Mouse (Mus musculus) hindbrain, embryonic 11.5 days (tissue): Measurements from ENCODE around the gene Dnajb12. TPM values are rescaled to one million over a fixed set of nuclear protein-coding genes. Genes with fewer than 3 reads are reported as not detected.

Source experiments
- ATAC-seq: fragments of 200-750 bp; cut with Nextera tagmentation; 2 replicates; pipeline ENCODE4 v1.8.0; 2017; ENCODE audit warnings: mild to moderate bottlenecking, moderate TSS enrichment, moderate library complexity; ENCODE audit not compliant: low FRiP score
- DNase-seq: peaks from one replicate; pipeline ENCODE4 v3.0.0-alpha.2; 2015; ENCODE audit warnings: low spot score
- H3K27ac ChIP-seq: fragments of 300-500 bp; sonication (generic); 2 replicates; pipeline ENCODE4 v1.5.1; 2014; ENCODE audit warnings: mild to moderate bottlenecking, low read depth, low read length
- H3K27me3 ChIP-seq: fragments of 300-500 bp; sonication (generic); 2 replicates; pipeline ENCODE4 v1.6.1; 2014; ENCODE audit warnings: mild to moderate bottlenecking, low read length, moderate library complexity, mixed read lengths; ENCODE audit not compliant: control insufficient read depth, insufficient read depth
- H3K36me3 ChIP-seq: fragments of 300-500 bp; sonication (generic); 2 replicates; pipeline ENCODE4 v1.6.1; 2014; ENCODE audit warnings: mild to moderate bottlenecking, low read length, moderate library complexity, mixed read lengths; ENCODE audit not compliant: control insufficient read depth, insufficient read depth
- H3K4me1 ChIP-seq: fragments of 300-500 bp; sonication (generic); replicated peaks from 2 replicates; pipeline ENCODE4 v1.6.1; 2014; ENCODE audit warnings: low read length, mixed read lengths; ENCODE audit not compliant: control insufficient read depth, insufficient read depth
- H3K4me2 ChIP-seq: fragments of 300-500 bp; sonication (generic); replicated peaks from 2 replicates; pipeline ENCODE4 v1.6.1; 2014; ENCODE audit warnings: mild to moderate bottlenecking, low read depth, low read length
- H3K4me3 ChIP-seq: fragments of 300-500 bp; sonication (generic); 2 replicates; pipeline ENCODE4 v1.5.1; 2014; ENCODE audit warnings: low read depth, low read length
- H3K9ac ChIP-seq: fragments of 300-500 bp; sonication (generic); 2 replicates; pipeline ENCODE4 v1.6.1; 2014; ENCODE audit warnings: low read depth, low read length
- H3K9me3 ChIP-seq: fragments of 300-500 bp; sonication (generic); 2 replicates; pipeline ENCODE4 v1.6.1; 2016; ENCODE audit warnings: low read length; ENCODE audit not compliant: control insufficient read depth
- WGBS: fragments of 180-500 bp; shearing (Covaris S2); extraction: QIAGEN DNeasy Blood & Tissue Kit; methylation state at CpG from one replicate; pipeline ENCODE4 v1.1.7; 2014; 5-methylcytosine and 5-hydroxymethylcytosine counted together
- polyA plus RNA-seq: library from polyadenylated mRNA; unstranded; fragments of >200 nt; fragmentation: Nextera tagmentation; extraction: Ambion mirVana; gene quantifications from 2 replicates; pipeline ENCODE4 v1.2.1, GENCODE M21; 2014

Dnajb12 gene
- 22.0 and 22.6 TPM in 2 replicates for polyA plus RNA-seq

DNA sequence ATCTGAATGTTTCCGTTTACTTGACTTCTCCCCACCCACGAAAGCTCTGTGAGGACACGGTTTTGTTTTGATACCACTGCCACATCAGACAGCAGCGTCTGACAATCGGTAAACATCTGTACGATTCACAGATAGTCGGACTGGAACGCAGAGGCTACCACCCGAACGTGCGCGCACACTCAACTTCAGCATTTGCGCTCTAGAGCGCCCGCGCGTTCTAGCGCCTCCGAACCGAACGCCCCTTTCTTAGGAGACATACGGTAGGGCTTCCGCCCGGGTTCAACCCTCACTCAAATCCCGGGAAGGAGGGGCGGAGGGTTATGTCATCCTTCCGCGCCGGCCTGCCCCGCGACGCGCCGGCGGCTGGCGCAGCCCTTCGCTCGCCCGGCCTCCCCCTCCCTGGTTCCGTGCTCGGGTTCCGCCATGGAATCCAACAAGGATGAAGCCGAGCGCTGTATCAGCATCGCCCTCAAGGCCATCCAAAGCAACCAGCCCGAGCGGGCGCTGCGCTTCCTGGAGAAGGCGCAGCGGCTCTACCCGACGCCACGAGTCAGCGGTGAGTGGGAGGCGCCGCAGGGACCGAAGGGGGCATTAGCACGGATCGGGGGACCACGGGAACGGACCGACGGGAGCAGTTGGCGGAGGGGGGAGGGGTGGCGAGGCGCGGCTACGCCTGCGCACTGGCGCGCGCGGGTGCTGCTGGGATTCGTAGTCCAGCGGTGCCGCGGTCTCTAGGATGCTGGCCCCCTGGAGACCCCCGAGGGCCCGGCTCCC lies at the start of gene Dnajb12:
TSS of gene Dnajb12 (plus strand) at position 302 of the 774 bp plus-strand sequence.
- peaks cover 6% of the 10 kb centered on the region for H3K4me1 ChIP-seq
- H3K4me3 ChIP-seq, result peak within 1 kb of the TSS; percentile 67
- no peaks in the 10 kb centered on the region for H3K9me3 ChIP-seq
- peak; percentile 96 for DNase-seq
- under 1% methylated on average over 72 of the region's 80 CpGs for WGBS
- peak; percentile 94 for ATAC-seq
- H3K27me3 ChIP-seq, result no peaks in the 10 kb centered on the region
- no peaks in the 10 kb centered on the region for H3K36me3 ChIP-seq
- H3K27ac ChIP-seq, result peak within 1 kb of the TSS; percentile 98
- H3K4me2 ChIP-seq, result peak within 1 kb of the TSS; percentile 70
- peak within 1 kb of the TSS; percentile 89 for H3K9ac ChIP-seq

DNA sequence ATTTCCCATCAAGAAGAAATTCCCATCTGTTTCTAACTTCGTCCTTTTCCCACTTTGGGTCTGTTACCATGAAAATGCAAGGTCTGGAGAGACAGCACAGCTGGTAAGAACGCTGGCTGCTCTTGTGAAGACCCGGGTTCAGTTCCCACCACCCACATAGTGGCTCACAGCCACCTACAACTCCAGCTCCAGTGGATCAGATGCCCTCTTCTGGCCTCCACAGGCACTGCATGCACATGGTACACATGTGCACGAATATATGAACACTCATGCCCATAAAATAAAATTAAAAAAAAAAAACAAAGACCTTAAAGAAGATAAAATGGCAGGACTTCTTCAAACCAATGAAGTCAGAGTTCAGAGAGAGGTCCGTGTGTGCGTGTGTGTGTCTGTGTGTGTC lies 49.5 kb upstream of the Dnajb12 start:
- H3K9ac ChIP-seq, result no peak overlapping the region
- peaks cover 8% of the 10 kb centered on the region for H3K36me3 ChIP-seq
- H3K4me2 ChIP-seq, result no peak overlapping the region
- no peak overlapping the region for H3K4me3 ChIP-seq
- 93% methylated on average over 6 of the region's 6 CpGs for WGBS
- no peak overlapping the region for H3K27ac ChIP-seq
- H3K27me3 ChIP-seq, result no peaks in the 10 kb centered on the region
- no peak for ATAC-seq
- DNase-seq, result no peak
- no peaks in the 10 kb centered on the region for H3K9me3 ChIP-seq
- H3K4me1 ChIP-seq, result no peaks in the 10 kb centered on the region

DNA sequence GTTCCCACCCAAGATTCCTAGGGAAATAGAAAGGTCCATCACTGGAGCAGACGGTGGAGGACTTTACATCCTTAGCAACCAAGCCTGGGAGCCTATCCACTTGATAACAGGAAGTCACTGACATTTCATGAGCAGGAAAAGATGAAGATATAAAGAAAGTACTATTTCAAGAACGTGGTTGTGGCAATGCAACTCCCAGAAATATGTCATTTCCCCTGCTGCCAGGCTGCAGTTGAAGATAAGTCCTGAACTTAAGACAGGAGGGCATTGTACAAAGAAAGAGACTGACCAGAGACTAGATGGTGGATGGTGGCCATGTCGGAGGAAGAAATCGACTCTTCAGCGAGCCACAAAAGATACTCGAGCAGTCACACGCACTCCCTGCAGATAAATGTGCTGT lies 47.4 kb upstream of the Dnajb12 start:
- no peak overlapping the region for H3K4me3 ChIP-seq
- H3K36me3 ChIP-seq, result peaks cover 8% of the 10 kb centered on the region
- H3K9me3 ChIP-seq, result no peaks in the 10 kb centered on the region
- H3K27ac ChIP-seq, result no peak overlapping the region
- no peaks in the 10 kb centered on the region for H3K4me1 ChIP-seq
- H3K4me2 ChIP-seq, result no peak overlapping the region
- H3K27me3 ChIP-seq, result no peaks in the 10 kb centered on the region
- WGBS, result 88% methylated on average over 7 of the region's 7 CpGs
- DNase-seq, result no peak
- no peak for ATAC-seq
- H3K9ac ChIP-seq, result no peak overlapping the region

DNA sequence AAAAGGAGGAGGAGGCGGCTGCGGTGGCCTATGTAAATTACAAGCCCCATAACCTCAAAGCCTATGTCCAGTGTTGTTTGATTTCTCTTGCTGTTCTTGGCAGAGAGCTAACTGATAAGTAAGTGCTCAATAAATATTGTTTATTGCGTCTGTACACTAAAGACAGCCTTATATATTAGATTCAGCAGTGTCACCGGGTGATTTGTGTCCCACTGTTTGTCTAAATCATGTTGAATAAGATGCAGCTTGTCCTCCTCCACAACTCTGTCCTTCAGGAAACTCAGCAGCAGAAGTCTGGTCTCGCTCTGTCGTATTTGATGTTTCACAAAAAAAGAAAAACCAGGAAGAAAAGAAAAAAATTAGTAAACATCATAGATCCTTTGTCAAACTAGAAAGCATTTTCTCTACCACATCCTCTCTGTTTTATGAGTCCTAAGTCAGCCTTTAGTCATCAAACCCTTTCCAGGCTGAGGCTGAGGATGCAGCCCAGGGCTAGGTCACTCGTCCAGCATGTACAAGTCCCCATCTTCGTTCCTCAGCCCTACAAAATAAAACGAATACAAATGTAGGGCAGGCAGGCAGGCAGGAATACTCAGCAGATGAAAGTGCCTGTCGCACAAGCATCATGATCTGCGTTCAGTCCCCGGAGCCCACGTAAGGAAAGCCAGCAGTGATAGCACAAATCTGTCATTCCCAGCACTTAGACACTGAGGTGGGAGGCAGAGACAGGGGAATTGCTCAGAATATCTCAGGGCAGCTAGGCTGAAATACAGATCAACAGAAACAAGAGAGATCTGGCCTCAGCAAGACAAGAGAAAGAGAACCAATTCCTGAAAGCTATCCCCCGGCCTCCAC lies 43.8 kb upstream of the Dnajb12 start:
- Histone ChIP-seq H3K4me2 (no peak overlapping the region), H3K36me3 (no peaks in the 10 kb centered on the region), H3K27me3 (no peaks in the 10 kb centered on the region), H3K27ac (no peak overlapping the region), H3K4me1 (no peaks in the 10 kb centered on the region), H3K9ac (no peak overlapping the region), H3K4me3 (no peak overlapping the region), H3K9me3 (no peaks in the 10 kb centered on the region)
- ATAC-seq (no peak), DNase-seq (no peak)
- WGBS, result 92% methylated on average over 14 of the region's 14 CpGs

DNA sequence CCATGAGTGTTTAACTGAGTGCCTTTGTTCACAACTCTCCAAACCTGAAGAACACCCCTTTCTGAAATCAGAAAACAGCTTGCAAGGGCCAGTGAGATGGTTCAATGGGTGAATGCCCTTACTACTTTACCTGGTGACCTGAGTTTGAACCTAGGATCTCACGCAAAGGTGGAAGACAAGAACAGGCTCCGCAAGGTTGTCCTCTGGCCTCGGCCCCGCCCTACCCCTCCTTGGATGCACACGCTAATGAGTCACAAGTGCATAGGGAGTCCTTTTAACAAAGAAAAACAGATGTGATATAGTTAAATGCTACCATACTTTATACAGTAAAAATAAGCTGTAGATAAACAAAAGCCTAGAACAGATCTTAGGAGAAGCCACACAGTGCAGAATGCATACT lies 41.9 kb upstream of the Dnajb12 start:
- no peak overlapping the region for H3K4me3 ChIP-seq
- no peak overlapping the region for H3K27ac ChIP-seq
- DNase-seq (no peak), ATAC-seq (no peak)
- no peak overlapping the region for H3K4me2 ChIP-seq
- 96% methylated on average over 5 of the region's 5 CpGs for WGBS
- H3K27me3 ChIP-seq, result no peaks in the 10 kb centered on the region
- H3K9me3 ChIP-seq, result no peaks in the 10 kb centered on the region
- H3K9ac ChIP-seq, result no peak overlapping the region
- H3K4me1 ChIP-seq, result no peaks in the 10 kb centered on the region
- no peaks in the 10 kb centered on the region for H3K36me3 ChIP-seq

DNA sequence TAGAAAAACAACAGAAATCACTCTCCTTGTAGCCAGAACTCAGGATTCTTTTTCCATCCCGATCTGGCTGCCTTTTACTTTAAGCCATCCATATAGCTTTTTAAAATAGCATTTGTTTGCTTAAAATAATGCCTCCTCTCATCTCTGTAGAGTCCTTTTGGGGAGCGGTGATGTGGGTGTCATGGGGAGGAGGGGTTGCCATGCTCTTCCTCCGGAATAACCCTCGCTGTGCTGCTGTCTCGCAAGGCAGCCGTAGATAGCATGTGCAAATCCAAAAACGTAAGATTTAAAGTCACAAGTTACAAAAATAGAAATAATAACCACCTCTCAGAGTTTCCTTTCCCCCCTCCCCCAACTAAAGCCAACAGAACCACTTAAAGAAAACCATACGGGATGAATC lies 37.9 kb upstream of the Dnajb12 start:
- Histone ChIP-seq H3K4me3 (no peak overlapping the region), H3K4me2 (no peak overlapping the region), H3K9me3 (no peaks in the 10 kb centered on the region), H3K36me3 (no peaks in the 10 kb centered on the region), H3K27ac (no peak overlapping the region), H3K27me3 (no peaks in the 10 kb centered on the region), H3K4me1 (no peaks in the 10 kb centered on the region), H3K9ac (no peak overlapping the region)
- 95% methylated on average over 8 of the region's 8 CpGs for WGBS
- no peak for ATAC-seq
- DNase-seq, result no peak

DNA sequence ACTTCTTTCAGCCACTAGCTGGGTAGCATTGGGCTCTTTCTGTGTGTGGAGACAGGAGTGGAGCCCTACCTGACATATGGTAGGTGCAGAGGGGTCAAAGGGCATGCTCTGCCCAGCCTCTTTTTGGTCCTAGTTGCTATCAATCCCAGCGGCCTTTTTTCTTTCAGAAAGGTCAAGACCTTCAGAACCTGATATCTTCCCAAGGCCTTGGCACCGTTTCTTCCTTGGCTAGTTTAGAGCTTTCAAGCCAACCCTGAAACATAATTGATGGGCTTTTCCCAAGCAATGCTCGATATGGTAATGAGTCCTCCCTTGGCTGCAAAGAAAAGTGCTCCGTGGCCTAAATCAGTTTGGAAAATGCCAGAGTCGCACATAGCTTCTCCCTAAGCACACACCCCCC lies 36.2 kb upstream of the Dnajb12 start:
- H3K9ac ChIP-seq, result no peak overlapping the region
- WGBS, result 30% methylated on average over 5 of the region's 5 CpGs
- H3K4me1 ChIP-seq, result no peaks in the 10 kb centered on the region
- no peaks in the 10 kb centered on the region for H3K9me3 ChIP-seq
- no peak for ATAC-seq
- no peak overlapping the region for H3K4me2 ChIP-seq
- no peaks in the 10 kb centered on the region for H3K36me3 ChIP-seq
- H3K27me3 ChIP-seq, result no peaks in the 10 kb centered on the region
- H3K27ac ChIP-seq, result no peak overlapping the region
- DNase-seq, result no peak
- no peak overlapping the region for H3K4me3 ChIP-seq

DNA sequence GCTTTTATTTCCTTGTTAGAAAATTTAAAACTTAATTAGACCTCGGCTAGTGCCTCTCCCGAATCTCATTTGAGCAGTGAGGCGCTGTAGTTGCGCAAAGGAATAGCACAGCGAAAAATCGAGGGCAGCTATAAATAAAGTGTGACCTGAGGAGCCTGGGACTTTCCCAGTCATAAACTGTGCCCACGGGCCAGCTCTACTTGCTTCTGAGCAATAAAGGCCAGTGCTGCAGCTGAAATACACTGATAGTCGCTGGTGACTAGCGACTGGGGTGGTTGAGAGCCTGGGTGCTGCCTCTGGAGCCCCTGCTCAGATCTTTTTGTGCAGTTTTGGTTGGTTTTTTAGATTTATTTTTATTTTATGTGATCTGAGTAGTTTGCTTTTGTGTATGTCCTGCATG lies 34.7 kb upstream of the Dnajb12 start:
- no peaks in the 10 kb centered on the region for H3K9me3 ChIP-seq
- DNase-seq, result no peak
- no peak overlapping the region for H3K4me2 ChIP-seq
- H3K27me3 ChIP-seq, result no peaks in the 10 kb centered on the region
- 91% methylated on average over 9 of the region's 9 CpGs for WGBS
- H3K27ac ChIP-seq, result no peak overlapping the region
- no peaks in the 10 kb centered on the region for H3K4me1 ChIP-seq
- H3K9ac ChIP-seq, result no peak overlapping the region
- H3K4me3 ChIP-seq, result no peak overlapping the region
- H3K36me3 ChIP-seq, result no peaks in the 10 kb centered on the region
- no peak for ATAC-seq
